8 mouse cellular contexts compared by ENCODE assay signal in genomic region chr17:87665066-87665822, GRCm38 (mm10). TPM values are rescaled to one million over a fixed set of nuclear protein-coding genes. Genes with fewer than 3 reads are reported as not detected.
DNase-seq lines count a peak whose midpoint lies in the region; ATAC-seq and TF ChIP-seq lines count a peak whose summit lies in the region.

No protein-coding gene starts in this region.

- no peak for DNase-seq in heart, postnatal 0 days (ENCODE audit: low spot score)
- no peak for DNase-seq in heart, embryonic 10.5 days (ENCODE audit: low spot score)
- DNase-seq in cerebellum, adult 11 months, result peak; percentile 44
- DNase-seq in gastrocnemius, adult 2 months, result peak; percentile 63
- peak; percentile 39 to 81 for DNase-seq in layer of hippocampus, adult 2 months (ENCODE audit: low spot score in 2 of 2)
- peak; percentile 81 for DNase-seq in lung, postnatal 36 days
- DNase-seq in testis, postnatal 10 days (ENCODE audit: low spot score), result peak; percentile 74

- no peak for TF ChIP-seq POLR2A in ES-Bruce4 (IDR thresholded peaks at IDR 0.05; ENCODE audit: insufficient read depth, low read length)

- H3K9ac ChIP-seq in heart, postnatal 0 days (replicated peaks; ENCODE audit: low read depth, low read length), result no peak overlapping the region
- H3K9ac ChIP-seq in ES-Bruce4 (ENCODE audit: low read depth, poor library complexity, severe bottlenecking), result no peak overlapping the region

- H3K36me3 ChIP-seq in heart, postnatal 0 days (replicated peaks; ENCODE audit: control insufficient read depth, insufficient read depth, low read length), result no peaks in the 10 kb centered on the region
- H3K36me3 ChIP-seq in heart, embryonic 10.5 days, result no peaks in the 10 kb centered on the region
- H3K36me3 ChIP-seq in ES-Bruce4 (ENCODE audit: control insufficient read depth, insufficient read depth, low read length, poor library complexity, severe bottlenecking), result no peaks in the 10 kb centered on the region

- no peaks in the 10 kb centered on the region for H3K27me3 ChIP-seq in heart, postnatal 0 days (ENCODE audit: control insufficient read depth, insufficient read depth, low read length)
- H3K27me3 ChIP-seq in heart, embryonic 10.5 days (ENCODE audit: insufficient read depth, poor library complexity, severe bottlenecking), result no peaks in the 10 kb centered on the region
- no peaks in the 10 kb centered on the region for H3K27me3 ChIP-seq in ES-Bruce4 (ENCODE audit: control insufficient read depth, insufficient read depth, low read length, poor library complexity, severe bottlenecking)

- no peaks in the 10 kb centered on the region for H3K9me3 ChIP-seq in heart, postnatal 0 days (replicated peaks; ENCODE audit: control insufficient read depth, low read length)
- no peaks in the 10 kb centered on the region for H3K9me3 ChIP-seq in heart, embryonic 10.5 days
- peaks cover 43% of the 10 kb centered on the region for H3K9me3 ChIP-seq in ES-Bruce4 (replicated peaks; ENCODE audit: control insufficient read depth, insufficient read depth, low read length, poor library complexity, severe bottlenecking)

- H3K4me3 ChIP-seq in heart, postnatal 0 days (ENCODE audit: low read depth, low read length), result no peak overlapping the region
- no peak overlapping the region for H3K4me3 ChIP-seq in heart, embryonic 10.5 days
- no peak overlapping the region for H3K4me3 ChIP-seq in ES-Bruce4 (ENCODE audit: low read depth, low read length)
- no peak overlapping the region for H3K4me3 ChIP-seq in gastrocnemius, adult 2 months
- H3K4me3 ChIP-seq in layer of hippocampus, adult 2 months, result no peak overlapping the region

- no peak for TF ChIP-seq EP300 in heart, postnatal 0 days (IDR thresholded peaks at IDR 0.05; ENCODE audit: low read depth)
- 0 out of 2 replicates have a peak, but pooled peaks have one; percentile 45 for TF ChIP-seq EP300 in ES-Bruce4 (IDR thresholded peaks at IDR 0.05; ENCODE audit: insufficient read depth, low read depth, low read length)

- no peak for ATAC-seq in heart, postnatal 0 days (ENCODE audit: insufficient read depth, low read depth)

- H3K27ac ChIP-seq in heart, postnatal 0 days (ENCODE audit: low read depth), result no peak overlapping the region
- no peak overlapping the region for H3K27ac ChIP-seq in heart, embryonic 10.5 days
- H3K27ac ChIP-seq in ES-Bruce4 (ENCODE audit: insufficient read depth, low read length), result no peak overlapping the region
- no peak overlapping the region for H3K27ac ChIP-seq in gastrocnemius, adult 2 months
- no peak overlapping the region for H3K27ac ChIP-seq in layer of hippocampus, adult 2 months

- no peaks in the 10 kb centered on the region for H3K4me1 ChIP-seq in heart, postnatal 0 days (ENCODE audit: control insufficient read depth, insufficient read depth)
- H3K4me1 ChIP-seq in heart, embryonic 10.5 days, result no peaks in the 10 kb centered on the region
- H3K4me1 ChIP-seq in ES-Bruce4 (ENCODE audit: control insufficient read depth, insufficient read depth, low read length), result no peaks in the 10 kb centered on the region

- 75% methylated on average over 10 of the region's 10 CpGs for WGBS in heart, postnatal 0 days
- 81% methylated on average over 10 of the region's 10 CpGs for WGBS in heart, embryonic 10.5 days

- intact Hi-C loops in gastrocnemius, adult 2 months (cut with DNase I), result loop anchor here (10.0 kb wide), 2 partner anchors 350 to 380 kb away; partner anchors contain the start of gene Ttc7

- TF ChIP-seq CTCF in heart, postnatal 0 days (IDR thresholded peaks at IDR 0.05; ENCODE audit: low read depth), result peak; percentile 91
- peak; percentile 39 for TF ChIP-seq CTCF in ES-Bruce4 (IDR thresholded peaks at IDR 0.05; ENCODE audit: low read depth, low read length)
- peak; percentile 95 for TF ChIP-seq CTCF in gastrocnemius, adult 2 months (IDR thresholded peaks at IDR 0.05)
- TF ChIP-seq CTCF in layer of hippocampus, adult 2 months (conservative IDR thresholded peaks at IDR 0.05), result peak; percentile 98

- no peak overlapping the region for H3K4me2 ChIP-seq in heart, postnatal 0 days (ENCODE audit: low read depth, low read length)

RNA-seq across cellular contexts. Expression of gene Msh2, which starts 6.9 kb away (rescaled TPM):
- total RNA-seq in heart, postnatal 0 days (2014; rRNA removed; ENCODE audit: low replicate concordance), result 18.8 and 21.8 TPM in 2 replicates
- polyA plus RNA-seq in heart, postnatal 0 days (2015; fragmentation: Nextera tagmentation; extraction: Ambion mirVana), result 18.7 and 20.9 TPM in 2 replicates
- 63.8 and 75.1 TPM in 2 replicates for polyA plus RNA-seq in heart, embryonic 10.5 days (2016; fragmentation: Nextera tagmentation; extraction: Ambion mirVana)
- 343 and 405 TPM in 2 replicates for polyA plus RNA-seq in ES-Bruce4 (2011; ENCODE audit: insufficient read depth, insufficient read length, low read depth, missing spikeins)
- 10 to 100 TPM in 1 of 2 experiments, 1 to 10 TPM in 1; 9.0 to 11.5 TPM for total RNA-seq in gastrocnemius, adult 2 months (2021)
- total RNA-seq in layer of hippocampus, adult 2 months (2021), result 10 to 100 TPM; 40.2 to 41.2 TPM

RNA-seq across cellular contexts. Expression of gene Epcam, which starts 29.5 kb away (rescaled TPM):
- total RNA-seq in heart, postnatal 0 days (2014; rRNA removed; ENCODE audit: low replicate concordance), result not detected in 2 replicates
- polyA plus RNA-seq in heart, postnatal 0 days (2015; fragmentation: Nextera tagmentation; extraction: Ambion mirVana), result 0.20 and 1.4 TPM in 2 replicates
- 7.4 and 33.9 TPM in 2 replicates for polyA plus RNA-seq in heart, embryonic 10.5 days (2016; fragmentation: Nextera tagmentation; extraction: Ambion mirVana)
- polyA plus RNA-seq in ES-Bruce4 (2011; ENCODE audit: insufficient read depth, insufficient read length, low read depth, missing spikeins), result 337 and 346 TPM in 2 replicates
- total RNA-seq in gastrocnemius, adult 2 months (2021), result not detected
- under 1 TPM; 0.27 to 0.46 TPM for total RNA-seq in layer of hippocampus, adult 2 months (2021)

Comparison
In these comparisons a context has a peak if more than half of its experiments do, and no peak if none do; other contexts are left out.
1. DNase-seq: peak in cerebellum, adult 11 months (single experiment), gastrocnemius, adult 2 months (single experiment), layer of hippocampus, adult 2 months (2 of 2), lung, postnatal 36 days (single experiment) and testis, postnatal 10 days (single experiment); none in heart, postnatal 0 days (single experiment) and heart, embryonic 10.5 days (single experiment).
2. CTCF ChIP-seq: peak in every context shown above with its lines; median percentile 98 in layer of hippocampus, adult 2 months; 95 in gastrocnemius, adult 2 months; 91 in heart, postnatal 0 days; 39 in ES-Bruce4.